ENCODE assay signal across 10 mouse cellular contexts in the genomic region with DNA sequence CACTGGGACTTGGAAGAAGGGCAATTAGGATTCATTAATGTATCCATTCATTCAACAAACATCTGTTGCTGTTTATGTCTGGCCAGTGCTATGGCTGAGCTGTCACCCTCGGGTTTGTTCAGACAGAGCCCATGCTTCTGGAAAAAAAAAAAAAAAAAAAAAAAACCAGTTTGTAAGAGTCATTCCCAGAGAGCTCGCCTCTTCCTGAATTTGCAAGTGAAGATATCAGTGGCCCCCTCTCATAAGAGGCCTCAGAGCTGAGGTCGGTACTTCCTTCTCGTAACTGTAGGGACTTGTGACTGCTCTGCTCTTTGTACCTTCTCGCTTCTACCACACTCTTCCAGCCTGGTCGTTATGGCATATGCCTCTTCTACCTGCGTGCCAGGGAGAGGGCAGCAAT. TPM values are rescaled to one million over a fixed set of nuclear protein-coding genes. Genes with fewer than 3 reads are reported as not detected.
DNase-seq lines count a peak whose midpoint lies in the region; ATAC-seq lines count a peak whose summit lies in the region.
"Had no signal": no experiment of that assay in that cellular context is flagged by ENCODE, and none has a peak within 500 bp of the region (broad histone marks: within the 10 kb centered on the region; RNA-seq: fewer than 3 reads in every experiment).

No protein-coding gene starts in this region.

- no peak overlapping the region for H3K9ac ChIP-seq in kidney, embryonic 16.5 days (replicated peaks; ENCODE audit: low read length)
- no peak overlapping the region for H3K9ac ChIP-seq in liver, embryonic 16.5 days (ENCODE audit: low read depth, low read length)

- WGBS in kidney, embryonic 16.5 days, result 69% methylated on average over 7 of the region's 7 CpGs
- WGBS in liver, embryonic 16.5 days (ENCODE audit: insufficient replicate concordance), result 17% methylated on average over 7 of the region's 7 CpGs

- DNase-seq in embryo, embryonic 10 days (ENCODE audit: low spot score), result peak; percentile 3
- DNase-seq in embryo, embryonic 9.5 days (ENCODE audit: extremely low spot score), result no peak
- DNase-seq in kidney, postnatal 14 days, result no peak
- no peak for DNase-seq in right cerebral cortex, adult 18-20 months
- no peak for DNase-seq in adrenal gland, adult 2 months
- DNase-seq: kidney, adult 11 months had no signal

- H3K27me3 ChIP-seq in kidney, embryonic 16.5 days (ENCODE audit: insufficient read depth, low read length), result peaks cover 5% of the 10 kb centered on the region; the same call in 1 of the 2 replicates
- H3K27me3 ChIP-seq in liver, embryonic 16.5 days (ENCODE audit: control insufficient read depth, insufficient read depth, low read depth, low read length), result no peaks in the 10 kb centered on the region

- peak overlapping the region; percentile 92 for H3K4me2 ChIP-seq in kidney, embryonic 16.5 days (replicated peaks; ENCODE audit: low read depth, low read length)
- H3K4me2 ChIP-seq in liver, embryonic 16.5 days (ENCODE audit: low read depth, low read length), result peak overlapping the region; percentile 77

- no peak overlapping the region for H3K27ac ChIP-seq in kidney, embryonic 16.5 days (ENCODE audit: low read length)
- H3K27ac ChIP-seq in liver, embryonic 16.5 days (ENCODE audit: low read length), result peak overlapping the region; percentile 55
- H3K27ac ChIP-seq: limb, embryonic 13.5 days had no signal

- no peak for ATAC-seq in kidney, embryonic 16.5 days (ENCODE audit: low FRiP score, low TSS enrichment)
- peak; percentile 11 for ATAC-seq in activated CD4-positive, CD25-positive, alpha-beta regulatory T cell, adult 4 months
- peak; percentile 33; the same call in 1 of the 2 replicates for ATAC-seq in liver, embryonic 16.5 days (ENCODE audit: low read depth)

- H3K9me3 ChIP-seq in kidney, embryonic 16.5 days (ENCODE audit: low read length), result no peaks in the 10 kb centered on the region
- no peaks in the 10 kb centered on the region for H3K9me3 ChIP-seq in liver, embryonic 16.5 days (replicated peaks; ENCODE audit: control insufficient read depth, low read length)
- H3K9me3 ChIP-seq: limb, embryonic 13.5 days had no signal

- H3K4me1 ChIP-seq in kidney, embryonic 16.5 days (ENCODE audit: insufficient read depth, low read length), result peaks cover 3% of the 10 kb centered on the region; the same call in 1 of the 2 replicates
- no peaks in the 10 kb centered on the region; the same call in none of the 2 replicates for H3K4me1 ChIP-seq in liver, embryonic 16.5 days (ENCODE audit: control insufficient read depth, low read depth, low read length)

- H3K36me3 ChIP-seq in kidney, embryonic 16.5 days (ENCODE audit: insufficient read depth, low read length), result no peaks in the 10 kb centered on the region
- H3K36me3 ChIP-seq in liver, embryonic 16.5 days (ENCODE audit: control insufficient read depth, insufficient read depth), result no peaks in the 10 kb centered on the region
- H3K36me3 ChIP-seq: limb, embryonic 13.5 days had no signal

- H3K4me3 ChIP-seq in kidney, embryonic 16.5 days (ENCODE audit: low read length), result no peak overlapping the region
- no peak overlapping the region for H3K4me3 ChIP-seq in liver, embryonic 16.5 days (ENCODE audit: low read depth, low read length)

RNA-seq across cellular contexts. Expression of a gene that starts 1.1 kb away (rescaled TPM):
- 8.1 and 8.7 TPM in 2 replicates for polyA plus RNA-seq in kidney, embryonic 16.5 days (2015; fragmentation: Nextera tagmentation; extraction: Ambion mirVana)
- 100 to 1,000 TPM; 153 to 177 TPM for polyA plus RNA-seq in activated CD4-positive, CD25-positive, alpha-beta regulatory T cell, adult 4 months (2017; shearing (Covaris generic))
- polyA plus RNA-seq in liver, embryonic 16.5 days (2015; fragmentation: Nextera tagmentation; extraction: Ambion mirVana), result 4.5 and 4.8 TPM in 2 replicates
- 1 to 10 TPM; 3.2 to 4.3 TPM for total RNA-seq in adrenal gland, adult 2 months (2021)
- 1.5 and 1.8 TPM in 2 replicates for polyA plus RNA-seq in adrenal gland, adult 2 months (2012; rRNA removed)

Comparison
In these comparisons a context has a peak if more than half of its experiments do, and no peak if none do; other contexts are left out.
1. RNA of a gene that starts 1.1 kb away (polyA plus RNA-seq): 153 to 177 TPM in activated CD4-positive, CD25-positive, alpha-beta regulatory T cell, adult 4 months; 8.1 to 8.7 TPM in kidney, embryonic 16.5 days, 4.5 to 4.8 TPM in liver, embryonic 16.5 days and 1.5 to 1.8 TPM in adrenal gland, adult 2 months; every median in the first group is over 10 times any median in the second.